Mouse (Mus musculus) mature B cell (primary cell): ENCODE measurements around the gene Zc3h4.

Source experiments
- in situ Hi-C: fragments of 300-500 bp; cut with MboI; formaldehyde crosslinking; loops from 2 replicates; pipeline ENCODE4 v1.14.3; 2019

Gene Zc3h4

GRCm38 (mm10) chr7:16400689-16401611, at the start of gene Zc3h4:
TSS of gene Zc3h4 (plus strand) at chr7:16400910.
- in situ Hi-C loops: no loop called here

- in situ Hi-C loops: no loop called here
These were observed 44.7 kb upstream of the Zc3h4 start for GRCm38 (mm10) chr7:16355854-16356594.

GRCm38 (mm10) chr7:16357602-16358001, 43.1 kb upstream of the Zc3h4 start:
- in situ Hi-C loops: no loop called here

DNA sequence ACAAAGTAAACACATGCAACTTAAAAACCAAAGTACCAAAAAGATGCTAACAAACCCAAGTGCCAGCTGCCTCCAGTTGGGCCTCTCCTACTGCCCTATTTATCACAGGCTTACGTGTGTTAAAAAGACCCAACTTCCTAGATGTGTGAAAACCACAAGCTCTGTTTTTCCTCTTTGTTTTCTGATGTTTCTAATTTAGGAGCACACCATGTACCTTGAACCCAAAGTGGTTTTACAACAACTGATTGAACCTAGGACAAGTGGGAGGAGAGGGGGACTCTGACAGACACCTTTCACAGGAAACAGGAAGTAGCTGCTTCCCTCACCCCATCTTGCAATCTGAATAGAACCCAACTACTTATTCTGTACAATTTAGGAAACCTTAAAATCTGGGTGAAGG, 36.4 kb upstream of the Zc3h4 start:
- in situ Hi-C loops: no loop called here

- in situ Hi-C loops: no loop called here
These were observed 35.7 kb upstream of the Zc3h4 start for GRCm38 (mm10) chr7:16364901-16365500.

DNA sequence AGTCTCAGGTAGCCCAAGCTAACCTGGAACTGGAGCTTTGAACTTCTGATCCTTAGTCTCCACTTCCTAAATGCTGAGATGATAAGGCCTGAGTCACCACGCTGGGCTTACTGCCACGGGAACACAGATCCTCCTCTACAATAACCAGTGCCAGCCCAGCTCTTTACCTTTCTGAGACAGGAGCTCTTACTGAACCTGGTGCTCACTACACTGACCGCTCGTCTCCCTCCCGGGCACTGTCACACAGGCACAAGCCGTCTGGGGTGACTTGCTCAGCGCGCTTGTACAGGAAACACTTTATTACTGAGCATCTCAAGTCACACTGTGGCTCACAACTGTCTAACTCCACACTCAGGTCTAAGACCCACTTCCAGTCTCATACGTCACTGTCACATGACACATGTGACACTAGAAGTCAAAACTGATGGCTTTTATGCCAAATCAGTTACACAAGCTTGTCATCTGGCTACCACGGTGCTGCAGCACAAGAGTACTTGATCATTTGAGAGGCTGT, 34.5 kb upstream of the Zc3h4 start:
- in situ Hi-C loops: no loop called here

- in situ Hi-C loops: no loop called here
These were observed 34.0 kb upstream of the Zc3h4 start for GRCm38 (mm10) chr7:16366669-16367068.

GRCm38 (mm10) chr7:16368835-16369234, 31.9 kb upstream of the Zc3h4 start:
- in situ Hi-C loops: no loop called here

DNA sequence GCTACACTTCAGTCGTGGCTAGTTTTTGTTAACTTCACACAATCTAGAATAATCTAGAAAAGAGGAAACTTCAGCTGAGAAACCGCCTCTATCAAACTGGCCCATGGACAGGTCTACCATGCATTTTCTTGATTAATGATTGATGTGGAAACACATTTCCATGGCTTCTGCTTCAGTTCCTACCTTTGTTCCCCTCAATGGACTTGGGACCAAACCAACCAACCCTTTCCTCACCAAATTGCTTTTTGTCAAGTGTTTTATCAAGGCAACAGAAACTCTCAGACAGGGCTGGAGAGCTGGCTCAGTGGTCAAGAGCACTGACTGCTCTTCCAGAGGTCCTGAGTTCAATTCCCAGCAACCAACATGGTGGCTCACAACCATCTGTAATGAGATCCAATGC, 30.1 kb upstream of the Zc3h4 start:
- in situ Hi-C loops: no loop called here

GRCm38 (mm10) chr7:16373719-16374118, 27.0 kb upstream of the Zc3h4 start:
- in situ Hi-C loops: no loop called here

GRCm38 (mm10) chr7:16374989-16375388, 25.7 kb upstream of the Zc3h4 start:
- in situ Hi-C loops: no loop called here

- in situ Hi-C loops: no loop called here
These were observed 24.2 kb upstream of the Zc3h4 start for GRCm38 (mm10) chr7:16376505-16376904.

DNA sequence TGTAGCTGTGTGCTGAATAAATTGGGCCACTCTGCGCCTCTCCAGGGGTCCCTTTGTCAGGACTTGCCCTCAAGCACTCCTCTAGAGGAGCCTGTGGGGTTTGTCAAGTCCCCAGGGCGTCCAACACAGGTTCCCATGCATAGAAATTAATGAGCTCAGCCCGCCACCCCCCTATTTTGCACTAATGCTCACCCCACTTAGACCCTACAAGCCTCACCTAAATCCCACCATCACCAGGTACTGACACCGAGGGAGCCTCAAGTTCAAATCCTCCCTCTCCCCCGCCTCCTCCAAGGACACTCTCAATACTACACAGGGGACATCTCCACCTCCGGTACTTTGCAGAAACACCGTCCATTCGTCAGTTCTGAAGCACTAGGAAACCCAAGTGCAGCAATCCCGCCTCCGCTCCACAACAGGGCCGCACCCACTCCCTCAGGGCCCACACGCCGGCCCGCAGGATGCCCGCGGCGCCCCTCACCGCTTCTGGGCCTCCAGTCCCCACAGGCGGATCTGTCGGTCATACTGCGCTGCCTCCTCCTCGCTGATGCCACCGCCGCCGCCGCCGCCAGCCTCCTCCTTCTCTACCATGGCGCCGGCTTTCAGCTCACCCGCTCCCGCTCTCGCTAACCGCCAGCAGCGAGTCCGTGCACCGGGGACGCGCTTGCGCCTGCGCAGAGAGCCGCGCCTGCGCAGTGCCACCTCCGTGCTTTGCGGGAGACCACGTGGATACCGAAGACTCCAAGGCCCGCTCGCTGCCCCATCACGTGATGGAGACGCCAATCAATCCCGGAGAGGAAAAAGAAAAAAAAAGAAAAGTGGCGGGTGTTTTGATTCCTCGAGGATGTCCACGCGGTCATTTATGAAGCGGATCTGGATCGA, 13.3 kb upstream of the Zc3h4 start, which contains the start of gene Sae1:
TSS of gene Sae1 (minus strand) at position 647 of the 882 bp plus-strand sequence.
- in situ Hi-C loops: loop anchor here (10.0 kb wide), 1 partner anchor 47 kb away; no protein-coding TSS in a partner anchor

DNA sequence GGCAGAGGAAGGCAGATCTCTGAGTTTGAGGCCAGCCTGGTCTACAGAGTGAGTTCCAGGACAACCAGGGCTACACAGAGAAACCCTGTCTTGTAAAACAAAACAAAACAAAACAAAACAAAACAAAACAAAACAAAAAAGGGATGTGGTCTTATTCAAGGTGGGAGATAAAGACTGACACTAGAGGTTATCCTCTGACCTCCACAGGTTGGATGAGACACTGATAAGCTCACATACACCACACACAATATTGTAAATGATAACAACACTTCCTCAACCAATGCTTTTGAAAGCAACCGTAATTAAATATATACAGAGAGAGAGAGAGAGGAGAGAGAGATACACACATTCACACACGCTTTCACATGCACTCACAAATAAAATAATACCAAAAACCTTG, 10.8 kb upstream of the Zc3h4 start:
- in situ Hi-C loops: loop anchor here (10.0 kb wide), 1 partner anchor 45 kb away; no protein-coding TSS in a partner anchor

DNA sequence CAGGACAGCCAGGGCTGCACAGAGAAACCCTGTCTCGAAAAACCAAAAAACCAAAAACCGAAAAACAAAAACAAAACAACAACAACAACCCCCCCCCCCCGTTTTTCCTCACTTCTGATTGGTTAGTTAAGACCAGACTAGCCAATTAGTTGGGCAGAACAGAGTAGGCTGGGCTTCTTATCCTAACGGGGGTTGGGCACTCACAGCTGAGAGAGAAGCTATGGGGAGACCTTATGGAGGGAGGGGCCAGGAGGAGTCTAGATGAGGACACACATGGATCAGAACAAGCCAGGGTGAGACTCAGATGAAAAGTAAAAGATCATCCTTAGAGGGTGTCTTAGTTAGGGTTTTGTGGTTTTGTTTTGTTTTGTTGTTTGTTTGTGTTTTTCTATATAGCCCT, 7.8 kb upstream of the Zc3h4 start:
- in situ Hi-C loops: no loop called here

- in situ Hi-C loops: no loop called here
These were observed 4.8 kb upstream of the Zc3h4 start for GRCm38 (mm10) chr7:16395944-16396343.

DNA sequence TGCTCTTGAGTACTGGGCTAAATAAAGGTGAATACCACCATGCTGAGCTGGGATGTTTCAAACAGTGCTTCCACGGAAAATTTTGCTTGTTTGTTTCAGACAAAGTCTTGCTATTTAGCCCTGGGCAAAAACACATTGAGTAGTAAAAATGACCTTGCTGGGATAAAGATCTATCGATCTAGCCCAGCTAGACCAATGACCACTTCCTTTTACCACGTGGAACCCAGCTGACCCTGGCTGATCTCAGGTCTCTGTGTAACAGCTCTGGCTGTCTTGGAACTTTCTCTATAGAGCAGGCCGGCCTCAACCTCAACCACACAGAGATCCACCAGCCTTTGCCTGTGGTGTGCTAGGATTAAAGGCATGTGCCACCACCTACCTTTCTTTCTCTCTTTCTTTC, 3.2 kb upstream of the Zc3h4 start:
- in situ Hi-C loops: no loop called here

DNA sequence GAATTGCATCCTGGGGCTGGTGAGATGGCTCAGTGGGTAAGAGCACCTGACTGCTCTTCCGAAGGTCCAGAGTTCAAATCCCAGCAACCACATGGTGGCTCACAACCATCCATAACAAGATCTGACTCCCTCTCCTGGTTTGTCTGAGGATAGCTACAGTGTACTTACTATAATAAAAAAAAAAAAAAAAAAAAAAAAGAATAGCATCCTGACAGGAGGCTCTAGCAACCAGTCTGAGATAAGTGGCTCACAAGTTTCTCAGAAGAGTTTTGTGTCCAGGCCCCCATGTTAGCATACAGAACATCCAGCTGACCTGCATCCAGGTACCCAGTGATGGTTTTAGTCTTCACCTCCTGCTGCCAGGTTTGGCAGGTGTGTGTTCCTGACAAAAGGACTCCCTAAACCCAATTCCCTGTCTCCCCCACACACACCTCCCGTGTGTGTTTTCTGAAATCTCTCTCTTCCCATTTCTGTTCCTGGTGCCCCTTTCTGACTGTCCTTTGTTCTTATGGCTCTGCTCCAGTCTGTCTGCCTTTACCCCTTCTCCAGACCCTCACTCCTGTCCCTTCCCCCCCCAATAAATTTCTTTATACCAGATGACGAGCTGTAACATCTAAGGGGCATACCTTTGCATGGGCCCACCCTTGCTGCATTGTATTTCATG, 2.2 kb upstream of the Zc3h4 start:
- in situ Hi-C loops: no loop called here

DNA sequence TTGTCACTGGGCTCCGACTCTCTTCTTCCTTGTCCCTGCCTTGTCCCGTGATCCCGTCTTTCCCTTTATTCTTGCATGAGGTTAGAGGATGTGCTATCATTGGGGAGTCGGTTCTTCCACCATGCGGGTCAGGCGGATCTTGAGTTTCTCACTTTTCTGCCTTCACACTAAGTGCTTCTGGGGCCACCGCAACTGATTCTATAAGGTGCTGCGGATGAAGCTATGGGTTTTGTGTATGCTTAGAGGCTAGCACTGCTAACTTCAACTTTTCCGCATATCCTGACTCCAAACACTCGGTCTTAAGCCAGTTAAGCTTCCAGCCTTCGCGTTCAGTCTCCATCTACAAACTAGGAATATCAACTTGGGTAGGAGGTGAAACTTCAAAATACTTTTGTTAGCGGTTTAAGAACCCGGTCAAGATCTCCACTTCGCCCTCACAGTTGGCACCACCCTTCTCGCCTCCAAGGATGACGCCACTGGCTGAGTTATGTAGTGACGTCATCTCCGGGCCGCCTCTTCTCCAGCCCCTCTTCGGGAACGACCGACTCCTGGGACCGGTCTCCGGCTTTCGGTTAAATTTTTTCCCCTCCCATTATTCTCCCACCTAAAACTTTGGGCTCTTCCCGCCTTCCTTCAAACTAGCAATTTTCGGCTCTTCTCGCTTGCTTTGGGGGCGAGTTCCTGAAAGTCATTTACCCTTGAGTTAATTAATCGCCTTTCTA, 1.5 kb upstream of the Zc3h4 start:
- in situ Hi-C loops: no loop called here
